ENCODE assay signal across 9 mouse cellular contexts in genomic region chr16:49550231-49550630, GRCm38 (mm10).
"Had no signal": no experiment of that assay in that cellular context is flagged by ENCODE, and none has a peak within 500 bp of the region (broad histone marks: within the 10 kb centered on the region; RNA-seq: fewer than 3 reads in every experiment).

No protein-coding gene starts in this region.

- ATAC-seq: intestine, postnatal 0 days; lung, postnatal 0 days; midbrain, embryonic 13.5 days had no signal

- DNase-seq: kidney, adult 8-10 months; kidney, postnatal 25 days; lung, adult 2 months; lung, postnatal 36 days; retina, postnatal 1 day; right cerebral cortex, postnatal 25 days had no signal
